Mouse (Mus musculus) bone marrow macrophage, adult 2 months (primary cell): Measurements from ENCODE around the gene Rad54l2. TPM values are rescaled to one million over a fixed set of nuclear protein-coding genes. Genes with fewer than 3 reads are reported as not detected.

Experiments
- H3K27ac ChIP-seq: 2 replicates; pipeline ENCODE4 v1.5.1; 2012; ENCODE audit warnings: low read depth, low read length; ENCODE audit not compliant: insufficient read depth
- H3K4me1 ChIP-seq: 2 replicates; pipeline ENCODE4 v1.6.1; 2012; ENCODE audit warnings: low read length; ENCODE audit not compliant: control insufficient read depth, insufficient read depth
- H3K4me3 ChIP-seq: 2 replicates; pipeline ENCODE4 v1.5.1; 2012; ENCODE audit warnings: mild to moderate bottlenecking, low read length, moderate library complexity; ENCODE audit not compliant: insufficient read depth
- CTCF ChIP-seq: IDR thresholded peaks from 2 replicates; pipeline ENCODE4 v1.5.1; 2012; ENCODE audit warnings: low read depth, mild to moderate bottlenecking, low read length, moderate library complexity
- POLR2A ChIP-seq: IDR thresholded peaks from 2 replicates; pipeline ENCODE4 v1.6.1; 2012; ENCODE audit warnings: mild to moderate bottlenecking, low read depth, low read length, borderline replicate concordance
- polyA plus RNA-seq: library from polyadenylated mRNA; stranded (reverse); fragments of >200 nt; gene quantifications from 2 replicates; pipeline ENCODE4 v1.2.4, GENCODE M21; 2012; ENCODE audit not compliant: missing spikeins, insufficient read depth, insufficient read length

Rad54l2 gene
- polyA plus RNA-seq = 7.6 and 8.5 TPM in 2 replicates

GRCm38 (mm10) chr9:106788812-106789321 lies at the start of gene Rad54l2:
TSS of gene Rad54l2 (minus strand) at chr9:106789194.
- Histone ChIP-seq H3K4me3 (peak within 1 kb of the TSS; percentile 81), H3K27ac (peak within 1 kb of the TSS; percentile 38), H3K4me1 (peaks cover 3% of the 10 kb centered on the region)
- TF ChIP-seq POLR2A (no peak), CTCF (no peak)

GRCm38 (mm10) chr9:106822381-106823104 lies 33.5 kb upstream of the Rad54l2 start:
- TF ChIP-seq CTCF (no peak), POLR2A (no peak)
- Histone ChIP-seq H3K4me3 (peak overlapping the region; percentile 94), H3K27ac (peak overlapping the region; percentile 11; the same call in 1 of the 2 replicates)

GRCm38 (mm10) chr9:106821618-106822380 lies 32.8 kb upstream of the Rad54l2 start, which contains the start of gene Dcaf1:
TSS of gene Dcaf1 (plus strand) at chr9:106821874.
- TF ChIP-seq POLR2A = no peak
- TF ChIP-seq CTCF = no peak

More at GRCm38 (mm10) chr9:106822381-106823104, 33.5 kb upstream of the Rad54l2 start:
- H3K4me1 ChIP-seq = peaks cover 3% of the 10 kb centered on the region; the same call in 1 of the 2 replicates

GRCm38 (mm10) chr9:106821050-106821617 lies 32.1 kb upstream of the Rad54l2 start:
- no peak overlapping the region for H3K27ac ChIP-seq
- H3K4me3 ChIP-seq = peak overlapping the region; percentile 60
- TF ChIP-seq CTCF (no peak), POLR2A (no peak)
- H3K4me1 ChIP-seq = peaks cover 3% of the 10 kb centered on the region; the same call in 1 of the 2 replicates

More at GRCm38 (mm10) chr9:106821618-106822380, 32.8 kb upstream of the Rad54l2 start, which contains the start of gene Dcaf1:
- H3K4me3 ChIP-seq = peak within 1 kb of the TSS; percentile 94
- H3K4me1 ChIP-seq = peaks cover 3% of the 10 kb centered on the region; the same call in 1 of the 2 replicates
- peak within 1 kb of the TSS; percentile 44 for H3K27ac ChIP-seq

GRCm38 (mm10) chr9:106819201-106819600 lies 30.2 kb upstream of the Rad54l2 start:
- H3K4me3 ChIP-seq = no peak overlapping the region
- H3K27ac ChIP-seq = no peak overlapping the region
- TF ChIP-seq POLR2A = no peak
- no peak for TF ChIP-seq CTCF
- H3K4me1 ChIP-seq = peaks cover 3% of the 10 kb centered on the region; the same call in 1 of the 2 replicates

GRCm38 (mm10) chr9:106818191-106818590 lies 29.2 kb upstream of the Rad54l2 start:
- H3K27ac ChIP-seq = no peak overlapping the region
- H3K4me3 ChIP-seq = no peak overlapping the region
- peaks cover 1% of the 10 kb centered on the region; the same call in 1 of the 2 replicates for H3K4me1 ChIP-seq
- TF ChIP-seq CTCF (no peak), POLR2A (no peak)

- Histone ChIP-seq H3K4me1 (no peaks in the 10 kb centered on the region), H3K27ac (no peak overlapping the region), H3K4me3 (no peak overlapping the region)
- TF ChIP-seq POLR2A (no peak), CTCF (no peak)
Measured at GRCm38 (mm10) chr9:106806503-106806902, 17.5 kb upstream of the Rad54l2 start.

GRCm38 (mm10) chr9:106790831-106791230 lies 1.8 kb upstream of the Rad54l2 start:
- Histone ChIP-seq H3K4me3 (no peak overlapping the region), H3K27ac (no peak overlapping the region), H3K4me1 (peaks cover 3% of the 10 kb centered on the region)
- no peak for TF ChIP-seq CTCF
- TF ChIP-seq POLR2A = no peak

- no peak for TF ChIP-seq CTCF
- TF ChIP-seq POLR2A = no peak
- no peak overlapping the region for H3K27ac ChIP-seq
- H3K4me3 ChIP-seq = peak overlapping the region; percentile 81
- peaks cover 3% of the 10 kb centered on the region for H3K4me1 ChIP-seq
Measured at GRCm38 (mm10) chr9:106789363-106789762, 369 bp upstream of the Rad54l2 start.
